Mouse (Mus musculus) bone marrow, adult 2 months (tissue): Measurements from ENCODE around the gene Ddx39. TPM values are rescaled to one million over a fixed set of nuclear protein-coding genes. Genes with fewer than 3 reads are reported as not detected.

Experiments used
- H3K27ac ChIP-seq: fragments of 200-500 bp; 2 replicates; pipeline ENCODE4 v1.5.1; 2012; ENCODE audit warnings: low read depth, mild to moderate bottlenecking, control low read depth, inconsistent platforms, low read length; ENCODE audit not compliant: control insufficient read depth, poor library complexity, insufficient read depth
- H3K4me1 ChIP-seq: fragments of 200-500 bp; 2 replicates; pipeline ENCODE4 v1.6.1; 2011; ENCODE audit warnings: low read length; ENCODE audit not compliant: control insufficient read depth, insufficient read depth
- H3K4me3 ChIP-seq: fragments of 200-500 bp; replicated peaks from 2 replicates; pipeline ENCODE3; 2011; ENCODE audit warnings: mild to moderate bottlenecking, low read depth, low read length, control low read depth; ENCODE audit not compliant: control insufficient read depth
- CTCF ChIP-seq: fragments of 200-500 bp; IDR thresholded peaks from 2 replicates; pipeline ENCODE4 v1.5.1; 2011; ENCODE audit warnings: low read length, control low read depth; ENCODE audit not compliant: control insufficient read depth, insufficient read depth
- POLR2A ChIP-seq: fragments of 200-500 bp; IDR thresholded peaks from 2 replicates; pipeline ENCODE4 v1.6.1; 2011; ENCODE audit warnings: low read depth, mild to moderate bottlenecking, control low read depth, low read length, borderline replicate concordance; ENCODE audit not compliant: control insufficient read depth
- WGBS: fragments of 180-500 bp; shearing (Covaris S2); methylation state at CpG from one replicate; pipeline ENCODE4 v1.1.7; 2018; 5-methylcytosine and 5-hydroxymethylcytosine counted together
- polyA plus RNA-seq: library from polyadenylated mRNA; stranded (reverse); fragments of >200 nt; gene quantifications from 2 replicates; pipeline ENCODE4 v1.2.4, GENCODE M21; 2011; ENCODE audit warnings: low replicate concordance; ENCODE audit not compliant: missing spikeins, insufficient read depth, insufficient read length

Ddx39 gene
- polyA plus RNA-seq, 1 experiment, result 81.0 TPM

GRCm38 (mm10) chr8:83744070-83744469 lies 29.1 kb downstream of the Ddx39 start:
- Histone ChIP-seq H3K4me1 (peaks cover 5% of the 10 kb centered on the region; the same call in 1 of the 2 replicates), H3K27ac (no peak overlapping the region), H3K4me3 (no peak overlapping the region)
- WGBS, result 79% methylated on average over 4 of the region's 4 CpGs
- TF ChIP-seq POLR2A, result no peak
- no peak for TF ChIP-seq CTCF

- H3K4me1 ChIP-seq, result peaks cover 3% of the 10 kb centered on the region; the same call in 1 of the 2 replicates
- peak overlapping the region; percentile 51 for H3K27ac ChIP-seq
- H3K4me3 ChIP-seq, result peak overlapping the region; percentile 0
- 0 out of 2 replicates have a peak, but pooled peaks have one; percentile 42 for TF ChIP-seq POLR2A
- TF ChIP-seq CTCF, result no peak
- WGBS, result under 1% methylated on average over 28 of the region's 28 CpGs
These were observed 32.8 kb downstream of the Ddx39 start for GRCm38 (mm10) chr8:83747661-83748346.

- H3K4me3 ChIP-seq, result no peak overlapping the region
These were observed 33.7 kb downstream of the Ddx39 start for GRCm38 (mm10) chr8:83748708-83749107.

GRCm38 (mm10) chr8:83749265-83749664 lies 34.3 kb downstream of the Ddx39 start:
- 27% methylated on average over 9 of the region's 9 CpGs for WGBS
- Histone ChIP-seq H3K4me1 (peaks cover 2% of the 10 kb centered on the region; the same call in 1 of the 2 replicates), H3K4me3 (no peak overlapping the region), H3K27ac (peak overlapping the region; percentile 64)
- TF ChIP-seq CTCF, result no peak
- no peak for TF ChIP-seq POLR2A

More at GRCm38 (mm10) chr8:83748708-83749107, 33.7 kb downstream of the Ddx39 start:
- TF ChIP-seq CTCF, result no peak
- no peak for TF ChIP-seq POLR2A
- peaks cover 2% of the 10 kb centered on the region; the same call in 1 of the 2 replicates for H3K4me1 ChIP-seq
- H3K27ac ChIP-seq, result peak overlapping the region; percentile 64
- 1% methylated on average over 3 of the region's 3 CpGs for WGBS

- H3K4me3 ChIP-seq, result no peak overlapping the region
- 64% methylated on average over 3 of the region's 3 CpGs for whole genome bisulfite sequencing
- H3K4me1 ChIP-seq, result no peaks in the 10 kb centered on the region; the same call in 1 of the 2 replicates
- TF ChIP-seq POLR2A (no peak), CTCF (no peak)
- H3K27ac ChIP-seq, result no peak overlapping the region
These were observed 39.2 kb downstream of the Ddx39 start for GRCm38 (mm10) chr8:83754149-83754548.

- Histone ChIP-seq H3K27ac (no peak overlapping the region), H3K4me3 (no peak overlapping the region), H3K4me1 (no peaks in the 10 kb centered on the region)
- TF ChIP-seq POLR2A (no peak), CTCF (no peak)
- WGBS, result 84% methylated on average over 3 of the region's 3 CpGs
These were observed 41.3 kb downstream of the Ddx39 start for GRCm38 (mm10) chr8:83756273-83756672.

GRCm38 (mm10) chr8:83757084-83757607 lies 42.2 kb downstream of the Ddx39 start:
- TF ChIP-seq CTCF (no peak), POLR2A (no peak)
- no peak overlapping the region for H3K4me3 ChIP-seq
- H3K4me1 ChIP-seq, result no peaks in the 10 kb centered on the region
- WGBS, result 65% methylated on average over 6 of the region's 6 CpGs
- H3K27ac ChIP-seq, result no peak overlapping the region

- 54% methylated on average over 5 of the region's 5 CpGs for WGBS
- H3K4me3 ChIP-seq, result no peak overlapping the region
- H3K4me1 ChIP-seq, result no peaks in the 10 kb centered on the region
- no peak overlapping the region for H3K27ac ChIP-seq
- TF ChIP-seq POLR2A, result no peak
- TF ChIP-seq CTCF, result no peak
These were observed 43.3 kb downstream of the Ddx39 start for GRCm38 (mm10) chr8:83758298-83758697.
